Mouse (Mus musculus): Measurements from ENCODE around the gene Cass4.

GRCm38 (mm10) chr2:172413273-172413672 is 19.7 kb downstream of the Cass4 start:
- no peak for TF ChIP-seq EP300 (IDR thresholded peaks at IDR 0.05; ENCODE audit: low read depth in 1 of 2, low read length in 2 of 2)
- TF ChIP-seq ZC3H11A (IDR thresholded peaks at IDR 0.05; ENCODE audit: low read depth, low read length): no peak
- TF ChIP-seq CTCF (IDR thresholded peaks at IDR 0.05 in 2 of 3, conservative IDR thresholded peaks at IDR 0.05 in 1 of 3; ENCODE audit: control insufficient read depth in 1 of 3, insufficient read depth in 1 of 3, low read depth in 2 of 3, low read length in 3 of 3, poor library complexity in 1 of 3, severe bottlenecking in 1 of 3): no peak
- no peak for TF ChIP-seq ZMIZ1 (IDR thresholded peaks at IDR 0.05; ENCODE audit: low read depth, low read length)

All from MEL (cell line).